Mouse (Mus musculus) gastrocnemius, adult 8-10 months (tissue): ENCODE measurements around the gene Lrmda. TPM values are rescaled to one million over a fixed set of nuclear protein-coding genes. Genes with fewer than 3 reads are reported as not detected.

Source experiments
- DNase-seq, 2 experiments: peaks; one replicate each; pipeline ENCODE4 v3.0.0; 2022; ENCODE audit warnings: low spot score in 2 of 2
- total RNA-seq, 4 experiments: library from RNA; stranded (reverse); gene quantifications; 2 replicates each; pipeline ENCODE4 v1.2.4; 2022

Gene Lrmda
- 1 to 10 TPM; 2.2 to 3.2 (median 2.6) TPM for total RNA-seq

DNA sequence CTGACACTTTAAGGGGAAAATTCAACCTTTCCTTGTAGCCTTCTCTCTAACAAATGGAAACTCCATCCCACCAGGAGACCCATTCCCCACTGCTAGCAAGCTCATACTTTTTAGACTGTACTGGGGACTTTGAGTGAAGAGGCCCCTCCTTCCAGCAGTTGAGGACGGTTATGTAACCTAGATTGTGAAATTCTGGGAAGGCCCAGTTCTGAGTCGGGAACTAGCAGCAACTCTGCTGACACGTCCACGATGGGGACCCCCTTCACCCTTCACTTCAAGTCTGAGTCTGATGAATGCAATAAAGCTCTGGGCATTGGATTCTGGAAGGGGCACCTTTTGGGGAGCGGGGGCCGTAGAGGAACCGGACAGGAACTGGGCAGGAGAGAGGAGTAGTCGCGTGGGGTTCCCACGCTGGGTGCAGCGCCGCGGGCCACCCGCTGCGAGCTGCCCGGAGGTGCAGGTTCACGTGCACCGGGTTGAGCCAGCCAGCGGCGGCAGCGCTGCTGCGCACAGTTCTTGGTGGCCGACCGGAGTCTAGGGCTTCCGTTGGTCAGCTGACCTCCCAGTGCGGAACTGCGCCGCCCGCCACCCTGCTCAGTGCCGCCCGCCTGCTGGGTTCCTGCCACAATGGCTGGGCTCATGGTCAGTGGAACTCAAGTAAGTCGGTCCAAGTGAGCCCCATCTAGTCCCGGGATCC is at the start of gene Lrmda:
Lrmda (plus strand) TSS at position 461 of the 697 bp plus-strand sequence.
- peak; percentile 44 to 66 for DNase-seq

GRCm38 (mm10) chr14:21981462-21981861 is 38.0 kb upstream of the Lrmda start:
- peak; percentile 67 to 74 for DNase-seq

GRCm38 (mm10) chr14:21982096-21982591 is 37.4 kb upstream of the Lrmda start:
- peak; percentile 21 to 26 for DNase-seq

DNA sequence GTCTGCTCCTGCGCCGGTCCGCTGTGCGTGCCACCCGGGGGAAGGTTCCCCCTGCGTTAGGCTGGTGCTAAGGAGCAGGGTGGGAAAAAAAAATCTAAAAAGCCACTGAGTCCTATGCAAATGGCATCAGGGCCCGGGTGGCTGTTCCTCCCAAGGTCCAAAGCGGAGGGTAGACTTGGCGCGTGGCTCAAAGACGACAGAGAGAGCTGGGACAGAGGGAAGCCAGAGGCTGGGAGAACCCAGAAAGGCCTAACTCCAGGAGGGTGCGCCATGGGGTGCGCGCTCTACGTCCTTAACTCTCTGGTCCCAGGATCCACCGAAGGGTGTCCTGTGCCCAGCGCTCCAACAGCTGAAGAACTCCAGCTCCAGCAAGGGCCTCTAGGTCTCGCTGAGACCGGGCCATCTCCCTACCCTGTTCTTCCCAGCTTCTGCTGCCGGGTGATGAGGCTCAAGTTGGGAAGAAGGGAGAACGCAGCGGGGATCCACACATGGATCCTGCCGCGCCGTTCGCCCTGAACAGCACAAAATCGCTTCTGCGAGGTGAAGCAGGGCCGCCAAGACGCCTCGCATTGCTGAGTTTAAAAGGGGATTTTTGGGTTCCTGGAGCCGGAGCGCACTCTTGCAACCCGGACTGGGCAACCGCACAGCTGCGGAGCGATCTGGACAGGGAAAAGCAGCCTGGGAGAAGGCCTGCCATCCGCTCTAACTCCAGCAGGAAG is 36.8 kb upstream of the Lrmda start:
- peak in 1 of 2 experiments; percentile 26 for DNase-seq

- no peak for DNase-seq
Measured at GRCm38 (mm10) chr14:21983311-21983949, 36.1 kb upstream of the Lrmda start.

GRCm38 (mm10) chr14:21983950-21984730 is 35.4 kb upstream of the Lrmda start:
- DNase-seq: no peak

DNA sequence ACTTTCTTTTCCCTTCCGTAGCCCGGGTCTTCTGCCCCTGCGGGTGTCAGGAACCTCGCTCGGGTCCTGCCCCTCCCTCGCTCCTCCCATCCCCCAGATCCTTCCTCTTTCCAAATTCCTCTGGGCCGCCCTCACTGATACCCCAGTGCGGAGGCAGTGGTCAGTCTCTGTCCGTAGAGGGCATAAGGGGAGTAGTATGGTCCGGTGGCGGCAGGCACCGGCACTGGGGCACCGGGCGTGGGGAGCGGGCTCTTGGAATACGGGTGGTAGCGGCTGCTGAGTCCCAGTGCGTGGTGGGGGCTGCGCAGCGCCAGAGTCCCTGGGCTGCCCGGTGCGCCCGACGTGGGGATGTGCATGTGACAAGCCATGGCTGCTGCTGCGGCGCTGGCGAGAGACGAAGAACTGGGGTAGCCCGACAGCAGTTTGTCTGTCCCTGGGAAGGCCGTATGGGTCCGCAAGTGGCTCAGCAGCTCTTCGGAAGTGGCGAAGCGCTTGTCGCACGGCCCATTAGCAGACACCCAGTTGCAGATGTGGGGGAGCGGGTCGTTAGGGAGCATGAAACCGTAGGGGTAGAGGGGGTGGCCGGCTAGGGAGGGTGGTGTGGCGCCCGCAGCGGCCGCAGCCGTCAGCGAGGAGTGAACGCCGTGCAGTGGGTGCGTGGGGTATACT is 34.6 kb upstream of the Lrmda start:
- peak in 1 of 2 experiments; percentile 17 for DNase-seq

DNA sequence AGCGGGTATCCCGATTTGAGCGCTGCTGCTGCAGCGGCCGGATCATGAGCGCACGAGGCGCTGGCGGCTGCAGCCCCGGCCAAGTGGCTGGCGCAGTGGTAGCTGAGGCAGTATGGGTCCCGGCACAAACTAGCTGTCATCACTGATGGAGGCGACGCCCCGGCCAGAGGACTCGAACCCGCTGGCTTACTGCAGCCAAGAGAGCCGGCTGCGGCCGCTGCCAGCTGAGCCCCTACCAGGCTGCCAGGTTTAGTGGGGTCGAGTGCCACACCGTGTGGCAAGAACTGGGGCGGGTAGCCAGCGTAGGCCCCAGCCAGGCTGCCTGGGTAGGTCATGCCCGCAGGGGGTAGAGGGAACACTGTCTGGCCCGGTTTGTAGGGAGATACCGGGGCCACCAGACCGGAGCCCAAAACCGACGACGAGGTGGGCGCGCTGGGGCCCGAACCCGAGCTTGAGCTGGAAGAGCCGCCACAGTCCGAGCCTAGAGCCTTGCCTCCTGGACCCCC is 34.0 kb upstream of the Lrmda start:
- peak in 1 of 2 experiments; percentile 36 for DNase-seq

DNA sequence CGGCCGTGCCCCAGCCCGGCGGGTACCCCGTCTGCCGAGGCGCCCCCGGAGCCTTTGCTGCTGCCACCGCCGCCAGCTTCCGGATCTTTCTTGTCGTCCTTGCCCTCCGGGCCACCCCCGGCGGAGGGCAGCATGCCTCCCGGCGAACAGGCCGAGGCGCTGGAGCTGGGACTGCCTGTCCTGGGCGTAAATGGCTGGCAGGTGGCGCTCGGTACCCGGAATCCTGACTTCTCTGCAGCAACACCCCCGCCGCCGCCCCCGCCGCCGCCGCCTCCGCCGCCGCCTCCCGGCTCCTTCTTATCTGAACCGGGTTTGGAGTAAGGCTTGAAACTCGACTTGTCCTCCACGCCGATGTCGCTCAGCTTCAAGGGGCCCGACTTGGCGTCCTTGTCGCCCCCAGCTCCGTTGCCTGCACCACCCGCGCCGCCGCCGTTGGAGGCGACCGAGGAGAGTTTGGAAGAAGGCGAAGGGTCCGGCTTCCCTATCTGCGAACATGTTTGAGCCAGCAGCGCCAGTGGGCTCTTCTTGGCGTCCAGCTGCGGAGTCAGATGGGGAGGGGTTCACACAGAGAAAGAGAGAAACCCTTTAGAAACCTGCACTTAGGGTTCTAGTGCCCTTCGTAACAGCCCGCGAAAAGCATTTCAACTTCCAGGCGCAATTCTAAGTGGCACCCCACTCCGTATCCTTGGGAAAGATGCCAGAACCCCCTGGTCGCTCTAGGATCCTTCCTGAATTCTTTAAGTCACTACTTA is 33.4 kb upstream of the Lrmda start:
- peak; percentile 79 to 86 for DNase-seq

DNA sequence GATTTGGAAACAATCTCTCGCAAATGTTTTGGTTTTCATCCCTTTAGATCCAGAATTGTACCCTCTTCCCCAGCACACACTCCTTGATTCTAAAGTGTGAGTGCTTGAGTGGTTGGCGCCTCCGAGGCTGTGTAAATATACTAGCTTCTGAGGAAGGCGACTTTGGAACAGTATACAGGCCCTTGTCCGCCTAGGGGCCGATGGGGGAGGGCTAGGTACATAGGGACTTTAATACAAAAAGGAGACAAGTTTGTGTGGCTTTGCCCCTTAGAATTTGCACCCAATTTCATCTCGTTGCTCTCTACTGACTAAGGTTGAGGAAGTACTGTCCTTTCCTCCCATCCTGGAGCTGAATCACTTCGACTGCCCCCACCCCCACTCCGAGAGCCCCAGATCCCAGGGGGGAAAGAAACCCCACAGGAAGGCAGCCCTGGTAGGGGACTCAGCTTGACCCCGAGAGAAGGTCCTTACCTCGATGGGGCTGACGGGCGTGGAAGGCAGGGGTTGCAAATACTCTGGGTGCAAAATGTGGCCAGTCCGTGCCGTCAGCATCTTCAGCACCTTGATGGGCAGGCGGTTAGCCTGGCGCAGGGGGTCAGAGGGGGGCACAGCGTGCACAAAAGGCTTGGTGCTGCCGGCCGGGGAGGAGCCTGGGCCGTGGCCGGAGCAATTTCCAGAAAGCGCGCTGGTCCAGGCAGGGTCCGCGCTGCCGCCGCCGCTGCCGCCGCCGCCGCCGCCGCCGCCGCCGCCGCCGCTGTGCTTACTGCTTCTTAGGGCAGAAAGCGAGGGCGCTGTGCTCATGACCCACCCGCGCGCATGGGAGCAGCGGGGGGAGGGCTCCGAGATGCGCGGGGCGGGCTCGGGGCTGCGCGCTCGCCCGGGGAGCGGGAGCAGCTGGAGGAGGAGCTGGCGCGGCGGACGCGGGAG is 32.5 kb upstream of the Lrmda start:
- no peak for DNase-seq

- DNase-seq: peak; percentile 94 to 98
Measured at GRCm38 (mm10) chr14:21987660-21988576, 31.6 kb upstream of the Lrmda start.

GRCm38 (mm10) chr14:21988577-21989290 is 30.8 kb upstream of the Lrmda start:
- peak; percentile 25 to 34 for DNase-seq

- DNase-seq: peak; percentile 24 to 37
Measured at GRCm38 (mm10) chr14:21989291-21989913, 30.1 kb upstream of the Lrmda start, which contains the start of gene Zfp503. Zfp503 (minus strand) TSS chr14:21989601.

- DNase-seq: no peak
Measured at GRCm38 (mm10) chr14:21990321-21991021, 29.0 kb upstream of the Lrmda start.

GRCm38 (mm10) chr14:21991251-21991780 is 28.2 kb upstream of the Lrmda start:
- peak; percentile 34 to 49 for DNase-seq
